Mouse (Mus musculus): ENCODE results near the gene Fgfrl1. TPM values are rescaled to one million over a fixed set of nuclear protein-coding genes. Genes with fewer than 3 reads are reported as not detected.

Gene Fgfrl1
- polyA plus RNA-seq, 1 experiment from 2014 or later = 57.6 TPM

GRCm38 (mm10) chr5:108694352-108695261 lies 2.4 kb downstream of the Fgfrl1 start:
- no peak for TF ChIP-seq CTCF (IDR thresholded peaks at IDR 0.05)
- in situ Hi-C loops (cut with MboI; ENCODE audit: low pct_unique_long_range_greater_than_20kb) = no loop called here
- no peak for DNase-seq (ENCODE audit: low read depth, low spot score)
- POLR2A ChIA-PET = interaction anchor here (0.7 to 1.6 kb wide), 3 partner anchors 24 to 32 kb away, joined by 3 to 5 read pairs (median 3); no protein-coding TSS in a partner anchor
- ATAC-seq = peak; percentile 40
- H3K27me3 ChIP-seq = no peaks in the 10 kb centered on the region
- CTCF ChIA-PET = interaction anchor here (1.3 to 4.6 kb wide), 3 partner anchors 24 to 32 kb away, joined by 4 to 30 read pairs (median 5); no protein-coding TSS in a partner anchor

- ChIA-PET CTCF (interaction anchor here (1.4 kb wide), 1 partner anchor 48 kb away, joined by 3 read pairs; no protein-coding TSS in a partner anchor), POLR2A (interaction anchor here (0.8 to 0.9 kb wide), 2 partner anchors 11 to 37 kb away, joined by 3 to 6 read pairs; no protein-coding TSS in a partner anchor)
- no peaks in the 10 kb centered on the region for H3K27me3 ChIP-seq
Measured at GRCm38 (mm10) chr5:108695861-108696260, 3.7 kb downstream of the Fgfrl1 start.

GRCm38 (mm10) chr5:108696542-108696941 lies 4.4 kb downstream of the Fgfrl1 start:
- ChIA-PET POLR2A (interaction anchor here (0.8 kb wide), 1 partner anchor 37 kb away, joined by 6 read pairs; no protein-coding TSS in a partner anchor), CTCF (interaction anchor here (1.4 to 4.0 kb wide), 2 partner anchors 11 to 48 kb away, joined by 3 to 18 read pairs; no protein-coding TSS in a partner anchor)
- DNase-seq (ENCODE audit: low read depth, low spot score) (no peak), ATAC-seq (no peak)
- TF ChIP-seq CTCF (IDR thresholded peaks at IDR 0.05) = no peak
- no peaks in the 10 kb centered on the region for H3K27me3 ChIP-seq
- in situ Hi-C loops (cut with MboI; ENCODE audit: low pct_unique_long_range_greater_than_20kb) = no loop called here

More at GRCm38 (mm10) chr5:108695861-108696260, 3.7 kb downstream of the Fgfrl1 start:
- DNase-seq (ENCODE audit: low read depth, low spot score) (no peak), ATAC-seq (no peak)
- in situ Hi-C loops (cut with MboI; ENCODE audit: low pct_unique_long_range_greater_than_20kb) = no loop called here
- TF ChIP-seq CTCF (IDR thresholded peaks at IDR 0.05) = no peak

- ATAC-seq (no peak), DNase-seq (ENCODE audit: low read depth, low spot score) (no peak)
- CTCF ChIA-PET = interaction anchor here (4.0 kb wide), 1 partner anchor 11 kb away, joined by 18 read pairs; no protein-coding TSS in a partner anchor
- POLR2A ChIA-PET = no interaction called here
- TF ChIP-seq CTCF (IDR thresholded peaks at IDR 0.05) = no peak
- no peaks in the 10 kb centered on the region for H3K27me3 ChIP-seq
- in situ Hi-C loops (cut with MboI; ENCODE audit: low pct_unique_long_range_greater_than_20kb) = no loop called here
Measured at GRCm38 (mm10) chr5:108697341-108697753, 5.2 kb downstream of the Fgfrl1 start.

GRCm38 (mm10) chr5:108700346-108700745 lies 8.2 kb downstream of the Fgfrl1 start:
- H3K27me3 ChIP-seq = no peaks in the 10 kb centered on the region
- TF ChIP-seq CTCF (IDR thresholded peaks at IDR 0.05) = no peak
- CTCF ChIA-PET = interaction anchor here (1.1 to 1.2 kb wide), 2 partner anchors 15 to 26 kb away, joined by 3 read pairs; no protein-coding TSS in a partner anchor
- DNase-seq (ENCODE audit: low read depth, low spot score) = no peak
- POLR2A ChIA-PET = interaction anchor here (0.9 kb wide), 1 partner anchor 8 kb away, joined by 3 read pairs; no protein-coding TSS in a partner anchor
- ATAC-seq = no peak
- in situ Hi-C loops (cut with MboI; ENCODE audit: low pct_unique_long_range_greater_than_20kb) = no loop called here

GRCm38 (mm10) chr5:108701341-108702021 lies 9.3 kb downstream of the Fgfrl1 start:
- in situ Hi-C loops (cut with MboI; ENCODE audit: low pct_unique_long_range_greater_than_20kb) = no loop called here

GRCm38 (mm10) chr5:108703754-108704626 lies 11.8 kb downstream of the Fgfrl1 start:
- H3K27me3 ChIP-seq = no peaks in the 10 kb centered on the region
- CTCF ChIA-PET = interaction anchor here (0.6 kb wide), 1 partner anchor 13 kb away, joined by 3 read pairs; no protein-coding TSS in a partner anchor
- in situ Hi-C loops (cut with MboI; ENCODE audit: low pct_unique_long_range_greater_than_20kb) = no loop called here

More at GRCm38 (mm10) chr5:108701341-108702021, 9.3 kb downstream of the Fgfrl1 start:
- ChIA-PET CTCF (no interaction called here), POLR2A (interaction anchor here (1.4 kb wide), 1 partner anchor 9 kb away, joined by 3 read pairs; the partner anchor contains the start of gene Fgfrl1)
- H3K27me3 ChIP-seq = no peaks in the 10 kb centered on the region
- TF ChIP-seq CTCF (IDR thresholded peaks at IDR 0.05) = no peak
- ATAC-seq (no peak), DNase-seq (ENCODE audit: low read depth, low spot score) (no peak)

GRCm38 (mm10) chr5:108707758-108708157 lies 15.6 kb downstream of the Fgfrl1 start:
- DNase-seq (ENCODE audit: low read depth, low spot score) (no peak), ATAC-seq (no peak)
- in situ Hi-C loops (cut with MboI; ENCODE audit: low pct_unique_long_range_greater_than_20kb) = no loop called here
- no peak for TF ChIP-seq CTCF (IDR thresholded peaks at IDR 0.05)
- CTCF ChIA-PET = interaction anchor here (1.4 to 3.6 kb wide), 3 partner anchors 10 to 17 kb away, joined by 4 to 18 read pairs (median 4); no protein-coding TSS in a partner anchor
- H3K27me3 ChIP-seq = no peaks in the 10 kb centered on the region
- POLR2A ChIA-PET = interaction anchor here (1.0 to 1.1 kb wide), 2 partner anchors 8 to 12 kb away, joined by 3 read pairs; no protein-coding TSS in a partner anchor

More at GRCm38 (mm10) chr5:108703754-108704626, 11.8 kb downstream of the Fgfrl1 start:
- ATAC-seq (no peak), DNase-seq (ENCODE audit: low read depth, low spot score) (no peak)
- POLR2A ChIA-PET = no interaction called here
- no peak for TF ChIP-seq CTCF (IDR thresholded peaks at IDR 0.05)

- in situ Hi-C loops (cut with MboI; ENCODE audit: low pct_unique_long_range_greater_than_20kb) = no loop called here
- POLR2A ChIA-PET = interaction anchor here (0.7 to 1.0 kb wide), 2 partner anchors 9 kb away, joined by 3 to 4 read pairs; no protein-coding TSS in a partner anchor
- CTCF ChIA-PET = interaction anchor here (1.4 to 3.6 kb wide), 3 partner anchors 9 to 17 kb away, joined by 4 to 18 read pairs (median 4); no protein-coding TSS in a partner anchor
- no peaks in the 10 kb centered on the region for H3K27me3 ChIP-seq
- no peak for DNase-seq (ENCODE audit: low read depth, low spot score)
- ATAC-seq = no peak
- TF ChIP-seq CTCF (IDR thresholded peaks at IDR 0.05) = no peak
Measured at GRCm38 (mm10) chr5:108708419-108708818, 16.2 kb downstream of the Fgfrl1 start.
